Mouse (Mus musculus) testis, adult 2 months (tissue): ENCODE measurements around the gene Erlin1.

ENCODE experiments used
- CTCF ChIP-seq: fragments of 200-500 bp; IDR thresholded peaks from 2 replicates; pipeline ENCODE4 v1.5.1; 2012; ENCODE audit warnings: low read depth, mild to moderate bottlenecking, inconsistent platforms, low read length, moderate library complexity; ENCODE audit not compliant: control insufficient read depth, insufficient read depth, insufficient replicate concordance
- POLR2A ChIP-seq: fragments of 200-500 bp; IDR thresholded peaks from 2 replicates; pipeline ENCODE4 v1.6.1; 2012; ENCODE audit warnings: low read depth, mild to moderate bottlenecking, inconsistent platforms, low read length, moderate library complexity; ENCODE audit not compliant: control insufficient read depth

DNA sequence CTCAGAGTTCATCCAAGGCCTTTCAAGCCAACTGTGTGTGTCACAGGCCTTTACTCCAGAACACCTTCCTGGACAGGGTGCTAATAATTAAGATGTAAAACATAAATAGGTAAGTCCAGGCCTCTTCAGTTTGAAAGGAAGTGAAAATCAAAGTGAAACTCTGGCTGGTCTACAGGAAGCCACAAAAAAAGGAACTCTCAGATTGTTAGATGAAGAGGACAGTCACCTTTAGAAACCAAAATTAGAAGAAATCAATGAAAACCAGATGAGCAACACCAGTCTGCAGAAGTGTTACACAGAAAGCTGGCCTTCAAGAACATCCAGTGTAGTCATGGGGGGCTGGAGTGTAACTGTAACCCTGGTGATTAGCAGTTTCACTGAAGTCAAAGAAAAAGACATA is 48.2 kb upstream of the Erlin1 start:
- TF ChIP-seq CTCF (no peak), POLR2A (no peak)
